Mouse (Mus musculus): ENCODE measurements around the gene Preb. TPM values are rescaled to one million over a fixed set of nuclear protein-coding genes. Genes with fewer than 3 reads are reported as not detected.

Gene Preb
- total and polyA plus RNA-seq, 3 experiments: 80.3 to 166 (median 84.6) TPM

- TF ChIP-seq POLR2A (IDR thresholded peaks at IDR 0.05; ENCODE audit: insufficient read depth, low read depth, low read length) (no peak), CTCF (IDR thresholded peaks at IDR 0.05) (peak; percentile 44), EP300 (IDR thresholded peaks at IDR 0.05; ENCODE audit: insufficient read depth, low read depth, low read length) (no peak)
- Histone ChIP-seq H3K4me3 (no peak overlapping the region), H3K4me1 (ENCODE audit: control insufficient read depth, insufficient read depth, low read length) (peaks cover 1% of the 10 kb centered on the region; the same call in 1 of the 2 replicates), H3K9ac (ENCODE audit: low read depth, low read length) (no peak overlapping the region), H3K79me2 (replicated peaks; ENCODE audit: control insufficient read depth, insufficient read depth, low read length) (no peaks in the 10 kb centered on the region), H3K27me3 (ENCODE audit: control insufficient read depth, insufficient read depth, low read length) (no peaks in the 10 kb centered on the region), H3K27ac (no peak overlapping the region), H3K36me3 (ENCODE audit: control insufficient read depth, insufficient read depth, low read length) (no peaks in the 10 kb centered on the region)
- WGBS: 90% methylated on average over 5 of the region's 5 CpGs
- DNase-seq: no peak
- intact Hi-C loops (cut with DNase I): loop anchor here (5.0 kb wide), 1 partner anchor 128 kb away; no protein-coding TSS in a partner anchor
Measured at GRCm38 (mm10) chr5:30934725-30935461, 25.3 kb downstream of the Preb start.

- intact Hi-C loops (cut with DNase I): loop anchor here (5.0 kb wide), 1 partner anchor 126 kb away; no protein-coding TSS in a partner anchor
- Histone ChIP-seq H3K79me2 (replicated peaks; ENCODE audit: control insufficient read depth, insufficient read depth, low read length) (no peaks in the 10 kb centered on the region), H3K36me3 (ENCODE audit: control insufficient read depth, insufficient read depth, low read length) (no peaks in the 10 kb centered on the region), H3K9ac (ENCODE audit: low read depth, low read length) (no peak overlapping the region), H3K4me1 (ENCODE audit: control insufficient read depth, insufficient read depth, low read length) (peaks cover 1% of the 10 kb centered on the region; the same call in 1 of the 2 replicates), H3K27ac (no peak overlapping the region), H3K4me3 (no peak overlapping the region), H3K27me3 (ENCODE audit: control insufficient read depth, insufficient read depth, low read length) (no peaks in the 10 kb centered on the region)
- WGBS: 62% methylated on average over 5 of the region's 5 CpGs
- TF ChIP-seq EP300 (IDR thresholded peaks at IDR 0.05; ENCODE audit: insufficient read depth, low read depth, low read length) (no peak), CTCF (IDR thresholded peaks at IDR 0.05) (no peak), POLR2A (IDR thresholded peaks at IDR 0.05; ENCODE audit: insufficient read depth, low read depth, low read length) (no peak)
- DNase-seq: no peak
Measured at GRCm38 (mm10) chr5:30933705-30934104, 26.5 kb downstream of the Preb start.

- no peak for DNase-seq
- peaks cover 1% of the 10 kb centered on the region; the same call in 1 of the 2 replicates for H3K4me1 ChIP-seq (ENCODE audit: control insufficient read depth, insufficient read depth, low read length)
- no peaks in the 10 kb centered on the region for H3K79me2 ChIP-seq (replicated peaks; ENCODE audit: control insufficient read depth, insufficient read depth, low read length)
- H3K4me3 ChIP-seq: no peak overlapping the region
- no peaks in the 10 kb centered on the region for H3K27me3 ChIP-seq (ENCODE audit: control insufficient read depth, insufficient read depth, low read length)
- H3K36me3 ChIP-seq (ENCODE audit: control insufficient read depth, insufficient read depth, low read length): no peaks in the 10 kb centered on the region
- intact Hi-C loops (cut with DNase I): loop anchor here (5.0 kb wide), 1 partner anchor 124 kb away; no protein-coding TSS in a partner anchor
- TF ChIP-seq EP300 (IDR thresholded peaks at IDR 0.05; ENCODE audit: insufficient read depth, low read depth, low read length): no peak
- TF ChIP-seq CTCF (IDR thresholded peaks at IDR 0.05): no peak
- TF ChIP-seq POLR2A (IDR thresholded peaks at IDR 0.05; ENCODE audit: insufficient read depth, low read depth, low read length): no peak
- no peak overlapping the region for H3K27ac ChIP-seq
- H3K9ac ChIP-seq (ENCODE audit: low read depth, low read length): no peak overlapping the region
- 58% methylated on average over 4 of the region's 4 CpGs for WGBS
Measured at GRCm38 (mm10) chr5:30931378-30931777, 28.8 kb downstream of the Preb start.

GRCm38 (mm10) chr5:30930846-30931245 is 29.3 kb downstream of the Preb start:
- H3K4me1 ChIP-seq (ENCODE audit: control insufficient read depth, insufficient read depth, low read length): peaks cover 1% of the 10 kb centered on the region; the same call in 1 of the 2 replicates
- intact Hi-C loops (cut with DNase I): loop anchor here (1.0 to 5.0 kb wide), 3 partner anchors 67 to 124 kb away; no protein-coding TSS in a partner anchor
- H3K4me3 ChIP-seq: no peak overlapping the region
- H3K79me2 ChIP-seq (replicated peaks; ENCODE audit: control insufficient read depth, insufficient read depth, low read length): no peaks in the 10 kb centered on the region
- H3K27ac ChIP-seq: no peak overlapping the region
- H3K36me3 ChIP-seq (ENCODE audit: control insufficient read depth, insufficient read depth, low read length): no peaks in the 10 kb centered on the region
- no peak overlapping the region for H3K9ac ChIP-seq (ENCODE audit: low read depth, low read length)
- DNase-seq: no peak
- TF ChIP-seq EP300 (IDR thresholded peaks at IDR 0.05; ENCODE audit: insufficient read depth, low read depth, low read length) (no peak), POLR2A (IDR thresholded peaks at IDR 0.05; ENCODE audit: insufficient read depth, low read depth, low read length) (no peak), CTCF (IDR thresholded peaks at IDR 0.05) (no peak)
- no peaks in the 10 kb centered on the region for H3K27me3 ChIP-seq (ENCODE audit: control insufficient read depth, insufficient read depth, low read length)
- whole genome bisulfite sequencing: 72% methylated on average over 6 of the region's 6 CpGs

GRCm38 (mm10) chr5:30930121-30930520 is 30.0 kb downstream of the Preb start:
- intact Hi-C loops (cut with DNase I): loop anchor here (1.0 to 5.0 kb wide), 3 partner anchors 68 to 123 kb away; no protein-coding TSS in a partner anchor
- 23% methylated on average over 4 of the region's 4 CpGs for WGBS
- no peaks in the 10 kb centered on the region for H3K36me3 ChIP-seq (ENCODE audit: control insufficient read depth, insufficient read depth, low read length)
- H3K4me3 ChIP-seq: no peak overlapping the region
- peak; percentile 61 to 80 for DNase-seq
- H3K4me1 ChIP-seq (ENCODE audit: control insufficient read depth, insufficient read depth, low read length): peaks cover 1% of the 10 kb centered on the region; the same call in 1 of the 2 replicates
- no peaks in the 10 kb centered on the region for H3K27me3 ChIP-seq (ENCODE audit: control insufficient read depth, insufficient read depth, low read length)
- no peak overlapping the region for H3K9ac ChIP-seq (ENCODE audit: low read depth, low read length)
- no peak overlapping the region for H3K27ac ChIP-seq
- H3K79me2 ChIP-seq (replicated peaks; ENCODE audit: control insufficient read depth, insufficient read depth, low read length): no peaks in the 10 kb centered on the region
- TF ChIP-seq CTCF (IDR thresholded peaks at IDR 0.05) (peak; percentile 89), EP300 (IDR thresholded peaks at IDR 0.05; ENCODE audit: insufficient read depth, low read depth, low read length) (peak; percentile 77; the same call in 1 of the 2 replicates), POLR2A (IDR thresholded peaks at IDR 0.05; ENCODE audit: insufficient read depth, low read depth, low read length) (no peak)
